Mouse (Mus musculus): Measurements from ENCODE around the gene Cep295nl. TPM values are rescaled to one million over a fixed set of nuclear protein-coding genes. Genes with fewer than 3 reads are reported as not detected.

Cep295nl gene
- total RNA-seq, 1 experiment from 2014 or later: 1.8 TPM

DNA sequence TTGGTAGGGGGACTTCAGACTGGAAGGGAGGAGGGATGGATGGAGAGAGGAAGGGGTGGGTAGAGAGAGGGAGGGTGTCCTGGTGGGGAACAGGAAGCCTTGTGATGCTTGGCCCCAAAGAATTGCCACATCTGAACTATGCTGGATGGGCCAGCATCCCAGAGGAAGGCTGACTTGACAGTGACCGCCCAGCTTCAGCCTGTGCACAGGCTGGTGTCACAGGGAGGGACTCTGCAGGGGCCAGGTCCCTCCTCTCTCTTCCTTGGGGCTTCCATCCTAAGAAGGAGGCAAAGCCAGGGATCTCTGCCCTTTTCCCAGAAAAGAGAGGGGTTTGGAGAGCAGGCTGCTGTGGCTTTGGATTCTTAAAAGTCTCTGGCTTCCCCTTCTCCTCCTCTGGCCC is 20.2 kb upstream of the Cep295nl start:
- ATAC-seq (replicated peaks in 1 of 2; ENCODE audit: insufficient read depth in 1 of 2, low FRiP score in 2 of 2, low TSS enrichment in 1 of 2, low read depth in 1 of 2, poor library complexity in 2 of 2, severe bottlenecking in 2 of 2): no peak

DNA sequence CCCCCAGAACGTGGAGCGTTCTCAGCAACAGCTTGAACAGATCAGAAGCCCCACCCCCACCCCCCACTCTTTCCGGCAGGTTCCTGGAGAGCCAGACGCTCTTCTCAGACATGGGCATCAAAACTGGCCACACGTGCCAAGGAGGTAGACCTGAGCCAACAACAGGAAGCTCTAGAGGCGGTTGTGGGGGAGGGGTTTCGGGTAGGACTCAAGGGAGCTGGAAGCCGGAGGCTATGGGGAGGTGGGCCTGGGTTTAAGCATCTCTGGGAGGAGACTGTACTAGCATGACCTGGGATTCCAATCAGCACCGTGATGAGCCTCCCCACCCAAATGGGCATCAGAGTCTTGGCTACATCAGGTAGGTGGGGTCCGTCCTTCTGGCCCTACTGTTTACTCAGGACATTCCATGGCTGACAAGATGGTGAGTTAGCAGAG is 18.6 kb upstream of the Cep295nl start:
- ATAC-seq (replicated peaks in 1 of 2; ENCODE audit: insufficient read depth in 1 of 2, low FRiP score in 2 of 2, low TSS enrichment in 1 of 2, low read depth in 1 of 2, poor library complexity in 2 of 2, severe bottlenecking in 2 of 2): no peak

DNA sequence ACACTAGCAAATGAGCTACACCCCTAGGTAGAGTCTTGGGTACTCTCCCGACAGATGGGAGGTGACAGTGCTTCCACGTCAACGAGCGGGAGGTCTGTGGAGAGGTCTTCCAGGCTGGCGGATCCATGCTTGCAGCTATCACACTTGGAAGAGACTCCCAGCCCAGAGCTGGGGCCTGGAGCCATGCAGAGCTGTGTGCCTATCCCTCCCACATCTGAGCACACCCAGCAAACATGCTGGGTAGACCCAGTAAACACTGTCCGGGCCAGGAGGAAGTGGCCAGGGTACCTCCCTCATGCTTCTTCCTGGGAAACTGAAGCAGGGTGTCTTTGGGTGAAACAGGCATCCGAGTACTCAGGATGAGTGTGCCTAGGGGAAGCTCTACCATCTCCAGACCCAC is 18.2 kb upstream of the Cep295nl start:
- no peak for ATAC-seq (replicated peaks in 1 of 2; ENCODE audit: insufficient read depth in 1 of 2, low FRiP score in 2 of 2, low TSS enrichment in 1 of 2, low read depth in 1 of 2, poor library complexity in 2 of 2, severe bottlenecking in 2 of 2)

DNA sequence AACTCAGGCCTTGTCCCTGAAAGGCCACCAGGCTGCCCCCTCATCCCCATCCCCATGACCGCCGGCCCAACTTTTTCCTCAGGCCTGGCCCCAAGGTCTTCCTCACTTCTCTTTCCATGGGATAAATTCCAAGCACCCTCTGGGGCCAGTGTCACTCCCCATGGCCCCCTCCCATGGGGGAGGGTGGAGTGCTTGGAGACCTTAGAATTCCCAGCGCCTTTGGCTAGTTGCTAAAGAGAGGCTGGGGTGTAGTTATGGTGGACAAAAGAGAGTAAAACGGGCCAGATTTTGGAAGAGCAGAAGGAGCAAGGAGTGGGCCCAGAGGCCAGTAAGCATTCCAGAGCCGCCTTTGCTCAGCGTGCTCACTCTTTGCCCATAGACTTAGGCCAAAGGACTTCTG is 13.3 kb upstream of the Cep295nl start, which contains the start of gene Timp2:
Timp2 (minus strand) TSS at position 101 of the 400 bp plus-strand sequence.
- no peak for ATAC-seq (replicated peaks in 1 of 2; ENCODE audit: insufficient read depth in 1 of 2, low FRiP score in 2 of 2, low TSS enrichment in 1 of 2, low read depth in 1 of 2, poor library complexity in 2 of 2, severe bottlenecking in 2 of 2)

DNA sequence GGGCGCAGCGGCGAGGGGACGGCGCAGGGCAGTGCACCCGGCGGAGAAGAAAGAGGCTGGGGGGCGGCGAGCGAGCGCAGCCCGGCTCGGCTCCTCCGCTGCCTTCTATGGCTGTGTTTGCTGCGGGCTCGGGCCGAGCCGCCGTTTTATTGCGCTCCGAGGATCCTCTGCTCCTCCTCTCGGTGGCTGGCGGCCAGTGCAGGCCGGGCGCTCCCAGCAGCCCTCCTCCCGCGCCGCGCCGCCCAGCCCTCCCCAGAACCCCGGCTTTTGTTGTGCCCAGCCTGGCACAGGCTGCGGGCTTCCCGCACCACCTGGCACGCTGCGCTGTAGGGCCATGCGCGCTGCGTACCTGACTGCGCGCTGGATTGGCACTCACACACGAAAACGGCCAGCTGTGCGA is 12.9 kb upstream of the Cep295nl start:
- peak; percentile 84 to 88 for ATAC-seq (replicated peaks in 1 of 2; ENCODE audit: insufficient read depth in 1 of 2, low FRiP score in 2 of 2, low TSS enrichment in 1 of 2, low read depth in 1 of 2, poor library complexity in 2 of 2, severe bottlenecking in 2 of 2)

DNA sequence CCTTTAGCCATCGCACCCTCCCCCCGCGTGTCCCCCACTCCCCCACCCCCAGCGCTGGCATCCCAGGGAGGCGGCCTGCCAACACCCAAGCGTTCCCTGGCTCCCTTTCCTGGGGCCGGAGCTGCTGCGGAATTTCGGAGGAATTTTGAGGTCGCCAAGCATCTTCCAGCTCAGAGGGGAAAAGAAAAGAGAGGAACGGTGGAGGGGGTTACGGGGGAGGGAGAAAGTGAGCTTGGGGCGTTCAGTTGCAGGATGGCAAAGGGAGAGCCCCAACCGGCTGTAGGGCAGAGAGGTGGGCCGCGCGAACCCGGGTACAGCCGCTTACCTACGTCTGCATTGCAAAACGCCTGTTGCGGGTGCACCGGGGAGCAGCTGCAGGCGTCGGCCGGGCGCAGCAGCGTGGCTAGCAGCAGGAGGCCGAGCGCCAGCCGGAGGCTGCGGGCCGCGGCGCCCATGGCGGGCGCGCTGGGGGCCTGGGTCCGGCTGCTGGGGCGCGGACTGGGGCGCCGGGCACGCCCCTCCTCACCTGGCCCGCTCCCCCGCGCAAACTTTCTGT is 12.4 kb upstream of the Cep295nl start:
- no peak for ATAC-seq (replicated peaks in 1 of 2; ENCODE audit: insufficient read depth in 1 of 2, low FRiP score in 2 of 2, low TSS enrichment in 1 of 2, low read depth in 1 of 2, poor library complexity in 2 of 2, severe bottlenecking in 2 of 2)

DNA sequence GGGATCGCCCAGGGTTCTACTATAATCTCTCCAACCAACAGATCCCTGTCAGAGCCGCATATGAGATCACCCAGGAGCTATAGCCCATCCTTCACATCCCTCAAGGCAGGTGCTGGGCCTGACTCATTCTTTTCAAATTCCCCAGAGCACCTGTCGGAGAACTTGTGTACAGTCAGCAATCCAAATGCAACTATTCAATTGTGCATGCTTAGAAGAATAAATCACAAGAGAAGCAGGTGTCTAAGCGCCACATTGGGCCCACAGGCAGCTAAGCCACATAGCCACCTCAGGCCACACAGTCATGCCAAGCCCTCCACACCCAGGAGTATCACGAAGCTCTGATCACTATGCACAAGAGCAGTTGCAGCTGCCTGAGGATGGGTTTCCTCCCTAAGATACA is 7.2 kb upstream of the Cep295nl start:
- ATAC-seq (replicated peaks in 1 of 2; ENCODE audit: insufficient read depth in 1 of 2, low FRiP score in 2 of 2, low TSS enrichment in 1 of 2, low read depth in 1 of 2, poor library complexity in 2 of 2, severe bottlenecking in 2 of 2): no peak

DNA sequence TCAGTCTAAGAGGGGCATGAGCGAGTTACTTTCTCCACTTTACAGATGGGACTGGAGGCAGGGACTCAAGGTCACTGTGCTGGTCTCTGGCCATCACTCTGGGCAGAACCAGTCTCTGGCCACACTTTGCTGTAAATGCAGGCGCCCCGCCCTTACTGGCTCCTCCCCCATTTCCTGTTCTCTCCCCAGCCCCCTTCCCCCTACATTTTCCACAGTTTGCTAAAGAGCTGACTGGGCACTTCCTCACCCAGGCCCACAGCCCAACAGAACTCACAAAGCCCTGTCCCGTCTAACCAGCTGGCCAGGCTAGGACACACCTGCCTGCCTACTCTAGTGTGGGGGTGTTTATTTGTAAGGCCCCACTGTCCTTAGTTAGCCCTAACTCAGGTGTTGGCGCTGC is 6.6 kb upstream of the Cep295nl start:
- ATAC-seq (replicated peaks in 1 of 2; ENCODE audit: insufficient read depth in 1 of 2, low FRiP score in 2 of 2, low TSS enrichment in 1 of 2, low read depth in 1 of 2, poor library complexity in 2 of 2, severe bottlenecking in 2 of 2): peak; percentile 68 to 80

DNA sequence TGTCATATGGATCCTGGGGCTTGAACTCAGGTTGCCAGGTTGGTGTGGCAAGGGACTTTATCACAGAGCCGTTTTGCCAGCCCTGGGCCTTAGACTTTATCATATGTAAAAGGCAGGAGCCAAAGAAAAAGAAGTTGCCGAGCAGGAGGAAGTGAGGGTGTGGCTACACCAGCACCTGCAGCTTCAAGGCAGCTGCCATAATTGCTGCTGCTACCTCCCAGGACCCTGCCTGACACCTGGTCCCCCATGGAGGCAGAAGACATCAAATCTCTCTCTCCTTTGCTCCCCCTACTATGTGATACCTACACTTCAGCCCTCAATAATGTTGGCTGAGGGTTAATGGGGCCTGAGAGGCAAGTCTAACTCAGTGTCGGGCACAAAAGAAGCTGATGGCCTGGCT is 6.1 kb upstream of the Cep295nl start:
- peak; percentile 13 to 24; a peak in 1 of 4 replicates for ATAC-seq (replicated peaks in 1 of 2; ENCODE audit: insufficient read depth in 1 of 2, low FRiP score in 2 of 2, low TSS enrichment in 1 of 2, low read depth in 1 of 2, poor library complexity in 2 of 2, severe bottlenecking in 2 of 2)

DNA sequence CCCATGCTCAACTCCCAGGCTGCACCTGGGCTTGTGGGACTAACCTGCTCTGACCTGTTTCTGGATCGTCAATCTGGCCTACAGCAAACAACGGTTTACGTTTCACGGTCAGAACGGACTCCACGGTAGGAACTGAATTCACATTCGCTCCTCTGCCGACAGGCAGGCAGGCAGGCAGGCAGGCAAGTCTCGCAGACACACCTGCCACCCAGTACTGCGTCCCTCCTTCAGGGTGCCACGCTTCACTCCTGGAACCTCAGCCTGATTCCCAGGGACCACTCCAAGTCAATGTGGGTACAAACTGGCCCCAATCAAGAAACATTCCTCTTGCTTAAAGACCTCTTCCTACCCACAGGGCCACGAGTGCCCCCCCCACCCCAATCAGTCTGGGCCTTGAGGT is 5.6 kb upstream of the Cep295nl start:
- ATAC-seq (replicated peaks in 1 of 2; ENCODE audit: insufficient read depth in 1 of 2, low FRiP score in 2 of 2, low TSS enrichment in 1 of 2, low read depth in 1 of 2, poor library complexity in 2 of 2, severe bottlenecking in 2 of 2): no peak

DNA sequence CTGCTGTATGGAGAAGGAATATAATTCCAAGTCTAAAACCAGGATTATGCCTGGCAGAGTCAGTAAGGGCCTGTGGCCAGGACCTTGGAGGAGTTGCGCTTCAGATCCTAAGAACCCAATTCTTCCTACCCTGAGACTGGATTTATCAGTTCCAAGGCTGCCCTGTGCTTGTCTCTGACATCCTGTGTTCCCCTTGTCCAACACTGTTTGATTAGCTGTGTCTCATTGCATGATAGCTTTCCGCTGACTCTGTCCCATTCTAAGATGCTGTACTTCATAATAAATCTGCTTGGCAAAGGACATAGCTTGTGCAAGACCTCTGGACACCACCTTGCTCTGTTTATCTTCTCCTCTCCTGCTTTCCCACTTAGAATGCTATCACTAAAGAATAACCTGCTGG is 5.1 kb upstream of the Cep295nl start:
- no peak for ATAC-seq (replicated peaks in 1 of 2; ENCODE audit: insufficient read depth in 1 of 2, low FRiP score in 2 of 2, low TSS enrichment in 1 of 2, low read depth in 1 of 2, poor library complexity in 2 of 2, severe bottlenecking in 2 of 2)

DNA sequence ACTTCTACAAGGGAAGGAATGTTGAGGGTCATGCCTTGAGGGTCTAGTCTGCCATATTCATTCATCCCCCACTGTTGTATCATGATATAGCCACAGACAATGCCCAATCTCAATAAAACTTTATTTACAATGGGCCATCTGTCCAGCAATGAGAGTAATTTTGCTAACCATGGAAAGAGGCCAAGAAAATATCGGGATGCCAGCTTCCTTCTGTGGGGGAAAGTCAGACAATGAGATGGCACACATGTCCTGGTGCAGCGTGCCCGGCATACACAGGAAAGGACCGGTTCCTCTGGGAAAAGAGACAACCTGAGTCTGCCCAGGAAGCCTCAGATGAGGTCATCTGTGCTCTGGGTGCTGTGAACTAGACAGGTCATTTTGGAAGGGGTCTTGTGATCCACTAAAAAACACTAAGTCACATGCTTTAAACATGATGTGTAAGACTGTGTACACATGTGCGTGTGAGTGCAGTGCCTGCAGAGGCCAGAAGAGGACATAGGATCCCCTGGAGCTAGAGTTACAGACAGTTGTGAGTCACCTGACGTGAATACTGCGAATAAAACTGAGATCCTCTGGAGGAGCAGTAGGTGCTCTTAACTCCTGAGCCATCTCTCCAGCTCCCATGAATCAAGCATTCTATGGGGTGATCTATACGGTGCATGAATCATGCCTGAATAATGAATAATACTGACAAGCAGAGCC is 4.2 kb upstream of the Cep295nl start:
- ATAC-seq (replicated peaks in 1 of 2; ENCODE audit: insufficient read depth in 1 of 2, low FRiP score in 2 of 2, low TSS enrichment in 1 of 2, low read depth in 1 of 2, poor library complexity in 2 of 2, severe bottlenecking in 2 of 2): no peak

DNA sequence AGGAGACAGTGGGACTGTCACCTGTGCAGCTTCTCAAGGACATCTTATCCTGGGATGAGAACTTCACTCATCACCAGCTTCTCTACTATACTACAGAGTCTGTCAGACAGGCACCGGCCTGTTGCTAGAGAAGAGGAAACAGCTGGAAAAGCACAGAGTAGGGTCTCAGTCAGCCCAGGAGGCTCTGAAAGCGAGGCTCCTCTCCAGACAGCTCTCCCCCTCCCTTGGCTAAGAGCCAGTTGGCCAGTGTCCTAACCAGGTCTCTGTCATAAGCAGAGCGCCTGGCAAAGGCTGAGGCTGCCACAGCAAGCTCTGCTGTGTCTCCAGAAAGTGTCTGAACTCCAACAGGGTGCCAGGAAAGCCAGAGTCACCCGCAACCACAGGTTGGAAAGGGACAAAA is 3.4 kb upstream of the Cep295nl start:
- no peak for ATAC-seq (replicated peaks in 1 of 2; ENCODE audit: insufficient read depth in 1 of 2, low FRiP score in 2 of 2, low TSS enrichment in 1 of 2, low read depth in 1 of 2, poor library complexity in 2 of 2, severe bottlenecking in 2 of 2)

DNA sequence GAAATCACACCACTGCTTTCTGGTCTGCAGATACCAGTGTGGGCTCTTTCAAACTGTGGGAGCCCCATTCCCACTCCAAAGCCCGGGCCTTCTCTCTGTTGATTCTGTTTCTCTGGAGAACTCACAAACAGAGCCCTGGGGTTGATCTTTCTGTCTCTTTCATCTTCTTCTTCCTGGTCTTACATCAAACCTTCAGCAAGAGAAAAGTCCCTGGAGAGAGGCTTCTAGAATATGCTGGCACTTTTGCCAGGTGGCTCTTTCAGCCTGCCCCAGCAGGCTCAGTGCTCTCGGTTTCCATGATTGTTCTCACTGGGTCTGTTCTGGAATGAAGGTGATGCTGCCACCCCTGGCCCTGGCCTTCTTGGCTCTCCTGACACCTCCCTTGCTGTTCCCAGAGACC is 1.3 kb upstream of the Cep295nl start:
- no peak for ATAC-seq (replicated peaks in 1 of 2; ENCODE audit: insufficient read depth in 1 of 2, low FRiP score in 2 of 2, low TSS enrichment in 1 of 2, low read depth in 1 of 2, poor library complexity in 2 of 2, severe bottlenecking in 2 of 2)

DNA sequence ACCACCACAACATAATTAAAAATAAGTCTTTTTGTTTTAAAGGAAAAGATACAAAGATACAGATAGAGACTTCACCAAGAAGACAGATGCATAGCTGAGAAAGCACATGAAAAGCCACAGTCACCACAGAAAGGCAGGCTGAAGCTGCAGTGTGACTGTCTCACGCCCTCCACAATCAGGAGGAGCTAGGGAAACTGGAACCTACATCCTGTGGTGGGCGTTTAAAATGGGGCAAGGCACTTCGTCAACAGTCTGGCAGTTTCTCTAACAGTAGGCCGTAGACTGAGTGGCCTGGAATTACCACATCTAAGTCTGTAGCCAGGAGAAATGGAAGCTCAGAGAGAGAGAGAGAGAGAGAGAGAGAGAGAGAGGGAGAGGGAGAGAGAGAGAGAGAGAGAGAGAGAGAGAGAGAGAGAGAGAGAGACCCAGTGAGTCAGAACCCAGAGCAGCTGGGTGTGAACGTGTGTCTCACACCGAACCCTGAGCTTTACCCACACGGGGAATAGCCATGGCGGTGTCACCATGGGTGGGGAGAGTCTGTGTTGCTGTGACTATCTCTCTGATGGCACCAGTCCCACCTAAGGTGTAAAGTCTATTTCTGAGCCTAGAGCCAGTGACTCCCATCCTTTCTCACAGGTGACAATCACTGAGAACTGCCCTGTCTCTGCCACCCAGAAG is 4.7 kb downstream of the Cep295nl start:
- no peak for ATAC-seq (replicated peaks in 1 of 2; ENCODE audit: insufficient read depth in 1 of 2, low FRiP score in 2 of 2, low TSS enrichment in 1 of 2, low read depth in 1 of 2, poor library complexity in 2 of 2, severe bottlenecking in 2 of 2)

DNA sequence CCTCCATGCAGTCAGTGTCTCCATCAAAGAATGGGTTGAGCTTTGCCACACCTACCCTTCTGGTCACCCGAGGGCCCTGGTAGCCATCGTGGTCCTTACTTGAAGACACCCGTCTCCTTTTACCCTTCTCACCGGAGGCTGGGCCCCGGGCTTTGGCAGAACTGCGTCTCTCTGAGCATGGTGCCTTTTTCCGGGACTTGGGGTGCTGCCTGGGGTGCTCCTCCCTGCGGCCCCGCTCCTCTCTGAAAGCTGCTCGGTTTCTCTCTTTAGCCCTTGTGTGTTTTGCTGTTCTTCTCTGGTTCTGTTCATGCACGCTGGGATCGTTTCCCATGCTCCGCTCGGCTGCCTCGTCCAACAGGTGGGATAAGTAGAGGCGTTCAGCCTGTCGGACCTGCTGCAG is 8.9 kb downstream of the Cep295nl start:
- no peak for ATAC-seq (replicated peaks in 1 of 2; ENCODE audit: insufficient read depth in 1 of 2, low FRiP score in 2 of 2, low TSS enrichment in 1 of 2, low read depth in 1 of 2, poor library complexity in 2 of 2, severe bottlenecking in 2 of 2)

DNA sequence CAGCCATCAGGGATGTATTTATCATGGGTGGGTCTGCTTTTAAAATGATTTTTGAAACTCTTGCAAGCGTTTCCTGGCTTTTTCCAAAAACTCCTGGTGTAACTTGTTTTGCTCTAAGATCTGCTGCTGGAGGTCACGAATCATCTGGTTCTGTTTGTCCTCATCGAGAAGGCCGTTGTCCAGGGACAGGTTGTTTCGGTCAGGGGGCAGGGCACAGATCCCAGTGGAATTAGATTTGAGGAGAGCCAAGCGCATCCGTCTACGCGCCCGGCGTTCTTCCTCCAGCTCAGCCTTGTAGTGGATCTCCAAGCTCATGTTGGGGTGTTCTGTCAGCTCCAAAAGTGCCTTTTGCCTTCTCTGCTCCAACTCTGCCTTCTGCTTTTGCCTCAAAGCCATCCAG is 9.9 kb downstream of the Cep295nl start:
- ATAC-seq (replicated peaks in 1 of 2; ENCODE audit: insufficient read depth in 1 of 2, low FRiP score in 2 of 2, low TSS enrichment in 1 of 2, low read depth in 1 of 2, poor library complexity in 2 of 2, severe bottlenecking in 2 of 2): no peak

DNA sequence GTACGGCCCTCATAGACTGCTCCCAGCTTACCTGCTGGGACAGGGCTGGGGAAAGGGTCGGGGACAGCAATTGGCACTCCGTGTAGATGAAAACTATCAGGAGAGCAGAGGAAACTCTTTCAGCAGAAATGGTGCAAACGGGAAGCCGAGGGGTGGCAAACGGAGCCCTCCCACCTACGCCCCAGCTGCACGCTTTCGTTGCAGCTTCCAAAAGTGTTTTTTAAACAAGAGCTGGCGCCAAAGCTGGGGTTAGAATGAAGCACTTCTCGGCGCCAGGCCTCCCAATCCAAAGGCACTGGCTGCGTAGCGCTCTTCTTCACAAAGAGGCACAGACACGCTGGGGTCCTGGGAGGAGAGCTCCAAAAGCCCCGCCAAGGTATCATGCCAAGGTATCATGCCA is 11.5 kb downstream of the Cep295nl start:
- no peak for ATAC-seq (replicated peaks in 1 of 2; ENCODE audit: insufficient read depth in 1 of 2, low FRiP score in 2 of 2, low TSS enrichment in 1 of 2, low read depth in 1 of 2, poor library complexity in 2 of 2, severe bottlenecking in 2 of 2)

DNA sequence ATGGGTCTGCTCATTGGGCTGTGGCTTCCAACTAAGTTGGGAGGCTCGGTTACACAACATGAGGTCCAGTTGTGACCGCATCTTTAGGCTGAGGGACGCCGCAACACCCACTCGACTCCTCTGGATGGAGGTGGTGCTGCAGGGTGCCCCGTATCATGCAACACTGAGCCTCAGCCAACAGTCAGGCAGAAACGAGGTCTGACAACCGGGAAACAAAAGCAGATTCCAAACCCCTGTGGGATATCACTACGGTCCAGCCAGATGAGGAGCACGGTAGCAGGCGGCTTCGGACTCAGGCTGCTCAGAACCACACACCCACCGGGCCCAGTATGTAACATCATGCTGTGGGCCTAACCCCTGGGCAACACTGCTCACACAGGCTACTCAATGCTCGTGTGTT is 11.9 kb downstream of the Cep295nl start:
- ATAC-seq (replicated peaks in 1 of 2; ENCODE audit: insufficient read depth in 1 of 2, low FRiP score in 2 of 2, low TSS enrichment in 1 of 2, low read depth in 1 of 2, poor library complexity in 2 of 2, severe bottlenecking in 2 of 2): no peak

Measured in hematopoietic stem cell, adult 5-6 weeks (primary cell).